Mouse (Mus musculus) limb, embryonic 14.5 days (tissue): ENCODE measurements around the gene Gm20708. TPM values are rescaled to one million over a fixed set of nuclear protein-coding genes. Genes with fewer than 3 reads are reported as not detected.
"Not testable (repeated sequence)": the region's sequence is repeated elsewhere in the genome, so short reads cannot be mapped to it uniquely, and the experiment has no call there.

Source experiments
- ATAC-seq: fragments of 200-750 bp; cut with Nextera tagmentation; 2 replicates; pipeline ENCODE4 v1.8.0; 2017; ENCODE audit warnings: low read depth, moderate number of reproducible peaks, moderate TSS enrichment; ENCODE audit not compliant: low FRiP score
- DNase-seq: peaks from one replicate; pipeline ENCODE4 v3.0.0-alpha.2; 2015; ENCODE audit warnings: low spot score
- H3K27ac ChIP-seq: fragments of 300-500 bp; sonication (generic); replicated peaks from 2 replicates; pipeline ENCODE4 v1.5.1; 2014; ENCODE audit warnings: low read depth, mild to moderate bottlenecking, low read length, moderate library complexity, mixed read lengths
- H3K27me3 ChIP-seq: fragments of 300-500 bp; sonication (generic); 2 replicates; pipeline ENCODE4 v1.6.1; 2014; ENCODE audit warnings: low read length, mixed read lengths; ENCODE audit not compliant: control insufficient read depth, insufficient read depth
- H3K36me3 ChIP-seq: fragments of 300-500 bp; sonication (generic); 2 replicates; pipeline ENCODE4 v1.6.1; 2014; ENCODE audit warnings: mild to moderate bottlenecking, low read length, moderate library complexity, mixed read lengths; ENCODE audit not compliant: control insufficient read depth, insufficient read depth
- H3K4me1 ChIP-seq: fragments of 300-500 bp; sonication (generic); 2 replicates; pipeline ENCODE4 v1.6.1; 2014; ENCODE audit warnings: antibody characterized with exemption, low read length, mixed read lengths; ENCODE audit not compliant: control insufficient read depth, insufficient read depth
- H3K4me2 ChIP-seq: fragments of 300-500 bp; sonication (generic); replicated peaks from 2 replicates; pipeline ENCODE4 v1.6.1; 2014; ENCODE audit warnings: low read depth, mild to moderate bottlenecking, low read length, moderate library complexity; ENCODE audit not compliant: severe bottlenecking
- H3K4me3 ChIP-seq: fragments of 300-500 bp; sonication (generic); replicated peaks from 2 replicates; pipeline ENCODE4 v1.5.1; 2014; ENCODE audit warnings: low read length
- H3K9ac ChIP-seq: fragments of 300-500 bp; sonication (generic); 2 replicates; pipeline ENCODE4 v1.6.1; 2014; ENCODE audit warnings: mild to moderate bottlenecking, low read depth, low read length, moderate library complexity; ENCODE audit not compliant: severe bottlenecking
- H3K9me3 ChIP-seq: fragments of 300-500 bp; sonication (generic); 2 replicates; pipeline ENCODE4 v1.6.1; 2016; ENCODE audit warnings: low read length; ENCODE audit not compliant: control insufficient read depth
- POLR2A ChIP-seq: fragments of 200-500 bp; IDR thresholded peaks from 2 replicates; pipeline ENCODE4 v1.8.0; 2012; ENCODE audit warnings: inconsistent platforms, mild to moderate bottlenecking, moderate library complexity, borderline replicate concordance; ENCODE audit not compliant: insufficient read depth, insufficient read length; ENCODE audit errors: extremely low read depth
- WGBS: fragments of 180-500 bp; shearing (Covaris S2); extraction: QIAGEN DNeasy Blood & Tissue Kit; methylation state at CpG from one replicate; pipeline ENCODE4 v1.1.7; 2014; 5-methylcytosine and 5-hydroxymethylcytosine counted together
- polyA plus RNA-seq, 2 experiments: library from polyadenylated mRNA; depleted of rRNA in 1 of 2; stranded (reverse) in 1 of 2; unstranded in 1 of 2; fragments of >200 nt; fragmentation: Nextera tagmentation in 1 of 2; extraction: Ambion mirVana in 1 of 2; gene quantifications; 2 replicates each; pipeline versions ENCODE4 v1.2.1 to v1.2.3; 2012 to 2014

The Gm20708 gene
- polyA plus RNA-seq, 2 experiments: 0.62 to 0.92 TPM

DNA sequence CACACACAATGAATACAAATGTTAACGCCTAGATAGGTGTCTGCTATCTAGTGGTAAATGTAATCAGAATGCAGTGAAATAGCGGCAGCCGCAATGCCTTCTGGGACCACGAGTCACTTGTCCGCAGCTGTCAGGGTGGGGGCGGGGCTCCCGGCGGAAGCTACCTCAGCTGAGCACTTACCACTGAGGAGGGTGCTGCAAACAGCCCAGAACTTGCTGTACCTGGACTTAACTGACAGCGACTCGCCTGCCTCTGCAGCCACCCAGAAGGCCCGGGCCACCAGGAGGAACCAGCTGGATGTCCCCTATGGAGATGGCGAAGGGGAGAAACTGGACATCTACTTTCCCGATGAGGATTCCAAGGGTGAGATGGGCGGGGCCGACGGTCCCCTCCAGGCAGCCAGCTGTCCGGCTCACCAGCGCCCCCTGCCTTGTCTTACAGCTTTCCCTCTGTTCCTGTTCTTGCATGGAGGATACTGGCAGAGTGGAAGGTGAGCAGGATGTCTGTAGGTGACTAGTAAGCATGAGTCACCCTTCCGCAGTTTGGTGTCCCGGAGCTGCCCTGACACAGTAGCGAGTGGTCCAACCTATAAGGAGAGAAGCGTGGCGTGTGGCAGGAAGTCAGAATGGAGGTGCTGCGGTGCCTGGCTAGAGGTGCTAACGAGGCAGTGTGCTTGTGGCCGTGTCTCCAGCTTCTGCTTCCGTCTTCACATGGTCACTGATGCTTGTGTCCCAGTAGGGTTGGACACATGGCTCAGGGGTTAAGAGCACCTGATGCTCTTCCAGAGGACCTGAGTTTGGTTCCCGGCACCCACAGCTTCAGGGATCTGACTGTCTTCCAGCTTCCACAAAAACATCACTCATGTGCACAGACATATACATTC lies 22.9 kb downstream of the Gm20708 start:
- H3K27me3 ChIP-seq: no peaks in the 10 kb centered on the region
- H3K4me3 ChIP-seq: peak overlapping the region; percentile 13; the same call in 1 of the 2 replicates
- peaks cover 17% of the 10 kb centered on the region for H3K4me1 ChIP-seq
- DNase-seq (peak; percentile 45), ATAC-seq (peak; percentile 39; the same call in 1 of the 2 replicates)
- no peaks in the 10 kb centered on the region for H3K36me3 ChIP-seq
- H3K4me2 ChIP-seq: peak overlapping the region; percentile 40
- no peak for TF ChIP-seq POLR2A
- H3K27ac ChIP-seq: no peak overlapping the region
- no peaks in the 10 kb centered on the region for H3K9me3 ChIP-seq
- H3K9ac ChIP-seq: no peak overlapping the region
- 20% methylated on average over 27 of the region's 28 CpGs for WGBS

DNA sequence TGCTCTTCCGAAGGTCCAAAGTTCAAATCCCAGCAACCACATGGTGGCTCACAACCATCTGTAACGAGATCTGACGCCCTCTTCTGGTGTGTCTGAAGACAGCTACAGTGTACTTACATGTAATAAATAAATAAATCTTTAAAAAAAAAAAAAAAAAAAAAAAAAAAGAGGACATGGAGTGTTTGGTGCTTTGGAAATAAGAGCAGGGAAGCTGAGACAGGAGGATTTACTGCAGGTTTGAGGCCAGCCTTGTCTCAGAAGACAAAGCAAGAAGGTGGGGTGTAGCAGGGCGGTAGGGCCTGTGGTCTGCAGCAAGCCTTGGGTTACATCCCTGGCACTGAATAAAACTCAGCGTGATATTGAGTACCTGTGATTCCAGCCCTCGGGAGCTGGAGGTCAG lies 24.0 kb downstream of the Gm20708 start:
- 98% methylated on average over 4 of the region's 6 CpGs for WGBS
- not testable (repeated sequence) for H3K4me3 ChIP-seq, H3K4me2 ChIP-seq, H3K9me3 ChIP-seq, H3K27me3 ChIP-seq, ATAC-seq, H3K36me3 ChIP-seq, DNase-seq, H3K9ac ChIP-seq, H3K4me1 ChIP-seq, H3K27ac ChIP-seq

- Histone ChIP-seq H3K4me2 (no peak overlapping the region), H3K9ac (no peak overlapping the region), H3K27me3 (no peaks in the 10 kb centered on the region), H3K4me3 (no peak overlapping the region), H3K36me3 (no peaks in the 10 kb centered on the region), H3K27ac (no peak overlapping the region), H3K4me1 (peaks cover 3% of the 10 kb centered on the region), H3K9me3 (no peaks in the 10 kb centered on the region)
- no peak for DNase-seq
- 92% methylated on average over 8 of the region's 8 CpGs for WGBS
- ATAC-seq: no peak
- no peak for TF ChIP-seq POLR2A
Observed at GRCm38 (mm10) chr11:117834086-117834485, 24.6 kb downstream of the Gm20708 start.

- Histone ChIP-seq H3K36me3 (no peaks in the 10 kb centered on the region), H3K4me2 (peak overlapping the region; percentile 25; the same call in 1 of the 2 replicates), H3K9me3 (no peaks in the 10 kb centered on the region), H3K27me3 (no peaks in the 10 kb centered on the region), H3K9ac (no peak overlapping the region), H3K4me1 (peaks cover 3% of the 10 kb centered on the region), H3K27ac (no peak overlapping the region), H3K4me3 (no peak overlapping the region)
- WGBS: 28% methylated on average over 13 of the region's 13 CpGs
- DNase-seq (peak; percentile 8), ATAC-seq (0 out of 2 replicates have a peak, but pooled peaks have one; percentile 9)
- TF ChIP-seq POLR2A: no peak
Observed at GRCm38 (mm10) chr11:117836306-117836705, 26.8 kb downstream of the Gm20708 start.

DNA sequence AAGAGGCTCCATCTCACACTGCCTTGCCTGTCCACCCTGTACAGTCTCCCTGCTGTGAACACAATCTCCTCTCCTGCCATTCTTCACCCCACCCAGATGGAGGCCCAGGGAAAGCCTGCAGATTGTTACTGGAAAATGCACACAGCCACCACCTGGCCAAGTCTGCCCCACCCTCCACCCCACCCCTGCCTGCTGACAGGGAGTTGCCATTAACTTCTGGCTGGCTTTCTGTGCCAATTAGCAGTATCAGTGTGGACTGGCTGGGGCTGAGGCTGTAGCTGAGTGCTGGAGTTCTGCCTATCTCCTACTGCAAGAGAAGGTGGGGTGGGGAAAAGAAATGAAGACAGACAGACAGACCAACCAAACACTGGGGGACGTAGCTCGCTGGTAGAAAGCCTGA lies 29.1 kb downstream of the Gm20708 start:
- ATAC-seq: no peak
- WGBS: 59% methylated on average over 2 of the region's 2 CpGs
- no peak overlapping the region for H3K4me2 ChIP-seq
- no peak overlapping the region for H3K27ac ChIP-seq
- H3K4me3 ChIP-seq: no peak overlapping the region
- no peaks in the 10 kb centered on the region for H3K27me3 ChIP-seq
- no peak overlapping the region for H3K9ac ChIP-seq
- no peaks in the 10 kb centered on the region for H3K9me3 ChIP-seq
- no peaks in the 10 kb centered on the region for H3K4me1 ChIP-seq
- no peaks in the 10 kb centered on the region for H3K36me3 ChIP-seq
- TF ChIP-seq POLR2A: no peak
- DNase-seq: no peak
